Mouse (Mus musculus): ENCODE results near the gene Tmigd1. TPM values are rescaled to one million over a fixed set of nuclear protein-coding genes. Genes with fewer than 3 reads are reported as not detected.

Tmigd1 gene
- not detected for total RNA-seq (2022)

GRCm38 (mm10) chr11:76901579-76902361, at the start of gene Tmigd1:
Tmigd1 (plus strand) TSS chr11:76902159.
- DNase-seq (ENCODE audit: low spot score in 2 of 2) = no peak

- DNase-seq (ENCODE audit: low spot score in 2 of 2) = no peak
These were observed 47.3 kb upstream of the Tmigd1 start for GRCm38 (mm10) chr11:76854475-76855341.

- no peak for DNase-seq (ENCODE audit: low spot score in 2 of 2)
These were observed 45.4 kb upstream of the Tmigd1 start for GRCm38 (mm10) chr11:76856601-76857000.

GRCm38 (mm10) chr11:76857111-76857510, 44.8 kb upstream of the Tmigd1 start:
- peak in 1 of 2 experiments; percentile 16 for DNase-seq (ENCODE audit: low spot score in 2 of 2)

- no peak for DNase-seq (ENCODE audit: low spot score in 2 of 2)
These were observed 43.2 kb upstream of the Tmigd1 start for GRCm38 (mm10) chr11:76858781-76859180.

- DNase-seq (ENCODE audit: low spot score in 2 of 2) = no peak
These were observed 42.7 kb upstream of the Tmigd1 start for GRCm38 (mm10) chr11:76859261-76859660.

GRCm38 (mm10) chr11:76861185-76861584, 40.8 kb upstream of the Tmigd1 start:
- DNase-seq (ENCODE audit: low spot score in 2 of 2) = no peak

GRCm38 (mm10) chr11:76872556-76873234, 29.3 kb upstream of the Tmigd1 start:
- DNase-seq (ENCODE audit: low spot score in 2 of 2) = no peak

GRCm38 (mm10) chr11:76873865-76874264, 28.1 kb upstream of the Tmigd1 start:
- DNase-seq (ENCODE audit: low spot score in 2 of 2) = no peak

GRCm38 (mm10) chr11:76874766-76875165, 27.2 kb upstream of the Tmigd1 start:
- DNase-seq (ENCODE audit: low spot score in 2 of 2) = no peak

GRCm38 (mm10) chr11:76879816-76880215, 22.1 kb upstream of the Tmigd1 start:
- DNase-seq (ENCODE audit: low spot score in 2 of 2) = no peak

- no peak for DNase-seq (ENCODE audit: low spot score in 2 of 2)
These were observed 17.5 kb upstream of the Tmigd1 start for GRCm38 (mm10) chr11:76884451-76884850.

GRCm38 (mm10) chr11:76889339-76890164, 12.4 kb upstream of the Tmigd1 start:
- no peak for DNase-seq (ENCODE audit: low spot score in 2 of 2)

GRCm38 (mm10) chr11:76891171-76891570, 10.8 kb upstream of the Tmigd1 start:
- no peak for DNase-seq (ENCODE audit: low spot score in 2 of 2)

- DNase-seq (ENCODE audit: low spot score in 2 of 2) = no peak
These were observed 10.1 kb upstream of the Tmigd1 start for GRCm38 (mm10) chr11:76891738-76892349.

GRCm38 (mm10) chr11:76892972-76893371, 9.0 kb upstream of the Tmigd1 start:
- no peak for DNase-seq (ENCODE audit: low spot score in 2 of 2)

- DNase-seq (ENCODE audit: low spot score in 2 of 2) = no peak
These were observed 8.4 kb upstream of the Tmigd1 start for GRCm38 (mm10) chr11:76893570-76893969.

- peak; percentile 24 to 31 for DNase-seq (ENCODE audit: low spot score in 2 of 2)
These were observed 7.7 kb upstream of the Tmigd1 start for GRCm38 (mm10) chr11:76894240-76894639.

- no peak for DNase-seq (ENCODE audit: low spot score in 2 of 2)
These were observed 5.6 kb upstream of the Tmigd1 start for GRCm38 (mm10) chr11:76896360-76896759.

- DNase-seq (ENCODE audit: low spot score in 2 of 2) = no peak
These were observed 4.8 kb upstream of the Tmigd1 start for GRCm38 (mm10) chr11:76897126-76897525.
